Mouse (Mus musculus): ENCODE data around the gene Capn9. TPM values are rescaled to one million over a fixed set of nuclear protein-coding genes. Genes with fewer than 3 reads are reported as not detected.

Gene Capn9
- total RNA-seq, 2 experiments from 2014 or later = not detected

GRCm38 (mm10) chr8:124634411-124635246 is 58.7 kb downstream of the Capn9 start:
- no peak for ATAC-seq (replicated peaks; ENCODE audit: poor library complexity)

- ATAC-seq (replicated peaks; ENCODE audit: poor library complexity) = no peak
These were observed 59.3 kb downstream of the Capn9 start for GRCm38 (mm10) chr8:124635247-124635502.

- no peak for ATAC-seq (replicated peaks; ENCODE audit: poor library complexity)
These were observed 65.7 kb downstream of the Capn9 start for GRCm38 (mm10) chr8:124641599-124641998.

- no peak for ATAC-seq (replicated peaks; ENCODE audit: poor library complexity)
These were observed 67.8 kb downstream of the Capn9 start for GRCm38 (mm10) chr8:124643540-124644339.

- ATAC-seq (replicated peaks; ENCODE audit: poor library complexity) = no peak
These were observed 72.4 kb downstream of the Capn9 start for GRCm38 (mm10) chr8:124648311-124648710.

- no peak for ATAC-seq (replicated peaks; ENCODE audit: poor library complexity)
These were observed 75.9 kb downstream of the Capn9 start for GRCm38 (mm10) chr8:124651776-124652175.

- ATAC-seq (replicated peaks; ENCODE audit: poor library complexity) = no peak
These were observed 76.6 kb downstream of the Capn9 start for GRCm38 (mm10) chr8:124652546-124652945.

- no peak for ATAC-seq (replicated peaks; ENCODE audit: poor library complexity)
These were observed 77.9 kb downstream of the Capn9 start for GRCm38 (mm10) chr8:124653568-124654475.

- ATAC-seq (replicated peaks; ENCODE audit: poor library complexity) = peak; percentile 79
These were observed 82.0 kb downstream of the Capn9 start for GRCm38 (mm10) chr8:124657961-124658360.

- peak; percentile 65 for ATAC-seq (replicated peaks; ENCODE audit: poor library complexity)
These were observed 82.5 kb downstream of the Capn9 start for GRCm38 (mm10) chr8:124658415-124658814.

GRCm38 (mm10) chr8:124661781-124662180 is 85.9 kb downstream of the Capn9 start:
- no peak for ATAC-seq (replicated peaks; ENCODE audit: poor library complexity)

- no peak; the same call in 1 of the 2 replicates for ATAC-seq (replicated peaks; ENCODE audit: poor library complexity)
These were observed 86.7 kb downstream of the Capn9 start for GRCm38 (mm10) chr8:124662446-124663111.

GRCm38 (mm10) chr8:124663112-124663873 is 87.4 kb downstream of the Capn9 start, which contains the start of gene 2310022B05Rik:
Gene 2310022B05Rik (minus strand): TSS chr8:124663369.
- ATAC-seq (replicated peaks; ENCODE audit: poor library complexity) = peak; percentile 81

- no peak for ATAC-seq (replicated peaks; ENCODE audit: poor library complexity)
These were observed 87.9 kb downstream of the Capn9 start for GRCm38 (mm10) chr8:124663874-124664230.

GRCm38 (mm10) chr8:124664414-124664813 is 88.5 kb downstream of the Capn9 start:
- no peak for ATAC-seq (replicated peaks; ENCODE audit: poor library complexity)

Other genes with a start within 250 kb of the Capn9 start
- not detected in 2 replicates for gene Pgbd5, start 136.5 kb upstream of the Capn9 start, total RNA-seq (2015)
- gene Pgbd5, start 136.5 kb upstream of the Capn9 start, total RNA-seq (2017) = not detected in 2 replicates
- gene Cog2, start 55.3 kb upstream of the Capn9 start, total RNA-seq (2015) = 9.3 and 12.8 TPM in 2 replicates
- 20.9 and 27.4 TPM in 2 replicates for gene Cog2, start 55.3 kb upstream of the Capn9 start, total RNA-seq (2017)
- gene Agt, start 6.4 kb upstream of the Capn9 start, total RNA-seq (2015) = not detected in 2 replicates
- not detected in 2 replicates for gene Agt, start 6.4 kb upstream of the Capn9 start, total RNA-seq (2017)
- 6.3 and 7.0 TPM in 2 replicates for gene 2310022B05Rik, start 87.3 kb downstream of the Capn9 start, total RNA-seq (2015)
- gene 2310022B05Rik, start 87.3 kb downstream of the Capn9 start, total RNA-seq (2017) = 3.0 and 3.1 TPM in 2 replicates
- gene Ttc13, start 145.9 kb downstream of the Capn9 start, total RNA-seq (2015) = 49.9 and 51.7 TPM in 2 replicates
- gene Ttc13, start 145.9 kb downstream of the Capn9 start, total RNA-seq (2017) = 52.1 and 52.3 TPM in 2 replicates
- gene Arv1, start 146.0 kb downstream of the Capn9 start, total RNA-seq (2015) = 10.1 and 13.3 TPM in 2 replicates
- gene Arv1, start 146.0 kb downstream of the Capn9 start, total RNA-seq (2017) = 4.0 and 5.8 TPM in 2 replicates
- gene Fam89a, start 175.7 kb downstream of the Capn9 start, total RNA-seq (2015) = not detected in 2 replicates
- not detected in 2 replicates for gene Fam89a, start 175.7 kb downstream of the Capn9 start, total RNA-seq (2017)
- gene Trim67, start 217.0 kb downstream of the Capn9 start, total RNA-seq (2015) = not detected in 2 replicates
- gene Trim67, start 217.0 kb downstream of the Capn9 start, total RNA-seq (2017) = 0.07 TPM in 1 of 2 replicates, not detected in the other

Data from megakaryocyte progenitor cell, adult 5-6 weeks (primary cell).